Mouse (Mus musculus): ENCODE measurements at regions not wholly inside any gene's neighbourhood (a gene's known extent, or its start where the extent isn't known, plus 50 kb on each side); places are given as distances from the start of the nearest gene placed in this dataset.

- no peak for DNase-seq (ENCODE audit: low read depth)
Measured at GRCm38 (mm10) chr14:25294226-25294625, 164.8 kb upstream of the Zmiz1 start.

GRCm38 (mm10) chr14:25295688-25296350, 163.2 kb upstream of the Zmiz1 start:
- peak; percentile 41 for DNase-seq (ENCODE audit: low read depth)

GRCm38 (mm10) chr14:25299673-25300190, 159.3 kb upstream of the Zmiz1 start:
- no peak for DNase-seq (ENCODE audit: low read depth)

- DNase-seq (ENCODE audit: low read depth) = no peak
Measured at GRCm38 (mm10) chr14:25301336-25302031, 157.5 kb upstream of the Zmiz1 start.

GRCm38 (mm10) chr14:25304391-25304851, 154.6 kb upstream of the Zmiz1 start:
- peak; percentile 94 for DNase-seq (ENCODE audit: low read depth)

- no peak for DNase-seq (ENCODE audit: low read depth)
Measured at GRCm38 (mm10) chr14:25306166-25306565, 152.8 kb upstream of the Zmiz1 start.

GRCm38 (mm10) chr14:25306961-25307654, 151.9 kb upstream of the Zmiz1 start:
- DNase-seq (ENCODE audit: low read depth) = no peak

- no peak for DNase-seq (ENCODE audit: low read depth)
Measured at GRCm38 (mm10) chr14:25308051-25308450, 150.9 kb upstream of the Zmiz1 start.

GRCm38 (mm10) chr14:25310671-25311151, 148.3 kb upstream of the Zmiz1 start:
- no peak for DNase-seq (ENCODE audit: low read depth)

- DNase-seq (ENCODE audit: low read depth) = peak; percentile 48
Measured at GRCm38 (mm10) chr14:25311475-25311874, 147.5 kb upstream of the Zmiz1 start.

GRCm38 (mm10) chr14:25312135-25312534, 146.8 kb upstream of the Zmiz1 start:
- peak; percentile 20 for DNase-seq (ENCODE audit: low read depth)

- peak; percentile 38 for DNase-seq (ENCODE audit: low read depth)
Measured at GRCm38 (mm10) chr14:25312814-25313426, 146.1 kb upstream of the Zmiz1 start.

- DNase-seq (ENCODE audit: low read depth) = no peak
Measured at GRCm38 (mm10) chr14:25313693-25314240, 145.2 kb upstream of the Zmiz1 start.

- DNase-seq (ENCODE audit: low read depth) = no peak
Measured at GRCm38 (mm10) chr14:25316491-25316890, 142.5 kb upstream of the Zmiz1 start.

- DNase-seq (ENCODE audit: low read depth) = no peak
Measured at GRCm38 (mm10) chr14:25317680-25318471, 141.1 kb upstream of the Zmiz1 start.

- DNase-seq (ENCODE audit: low read depth) = no peak
Measured at GRCm38 (mm10) chr14:25318909-25319308, 140.1 kb upstream of the Zmiz1 start.

- no peak for DNase-seq (ENCODE audit: low read depth)
Measured at GRCm38 (mm10) chr14:25320141-25320540, 138.8 kb upstream of the Zmiz1 start.

- DNase-seq (ENCODE audit: low read depth) = no peak
Measured at GRCm38 (mm10) chr14:25323542-25324484, 135.2 kb upstream of the Zmiz1 start.

- no peak for DNase-seq (ENCODE audit: low read depth)
Measured at GRCm38 (mm10) chr14:25325887-25326286, 133.1 kb upstream of the Zmiz1 start.

- DNase-seq (ENCODE audit: low read depth) = no peak
Measured at GRCm38 (mm10) chr14:25328230-25328629, 130.8 kb upstream of the Zmiz1 start.
